Mouse (Mus musculus) small intestine, adult 2 months (tissue): ENCODE data around the gene Hykk.

ENCODE experiments used
- CTCF ChIP-seq: fragments of 200-500 bp; IDR thresholded peaks from 2 replicates; pipeline ENCODE4 v1.5.1; 2012; ENCODE audit warnings: low read depth, mild to moderate bottlenecking, control low read depth, inconsistent platforms, low read length, moderate library complexity, mixed read lengths; ENCODE audit not compliant: insufficient replicate concordance, insufficient read length; ENCODE audit errors: extremely low read depth
- POLR2A ChIP-seq: fragments of 200-500 bp; IDR thresholded peaks from 2 replicates; pipeline ENCODE4 v1.6.1; 2012; ENCODE audit warnings: low read depth, mild to moderate bottlenecking, control low read depth, inconsistent platforms, low read length, moderate library complexity

DNA sequence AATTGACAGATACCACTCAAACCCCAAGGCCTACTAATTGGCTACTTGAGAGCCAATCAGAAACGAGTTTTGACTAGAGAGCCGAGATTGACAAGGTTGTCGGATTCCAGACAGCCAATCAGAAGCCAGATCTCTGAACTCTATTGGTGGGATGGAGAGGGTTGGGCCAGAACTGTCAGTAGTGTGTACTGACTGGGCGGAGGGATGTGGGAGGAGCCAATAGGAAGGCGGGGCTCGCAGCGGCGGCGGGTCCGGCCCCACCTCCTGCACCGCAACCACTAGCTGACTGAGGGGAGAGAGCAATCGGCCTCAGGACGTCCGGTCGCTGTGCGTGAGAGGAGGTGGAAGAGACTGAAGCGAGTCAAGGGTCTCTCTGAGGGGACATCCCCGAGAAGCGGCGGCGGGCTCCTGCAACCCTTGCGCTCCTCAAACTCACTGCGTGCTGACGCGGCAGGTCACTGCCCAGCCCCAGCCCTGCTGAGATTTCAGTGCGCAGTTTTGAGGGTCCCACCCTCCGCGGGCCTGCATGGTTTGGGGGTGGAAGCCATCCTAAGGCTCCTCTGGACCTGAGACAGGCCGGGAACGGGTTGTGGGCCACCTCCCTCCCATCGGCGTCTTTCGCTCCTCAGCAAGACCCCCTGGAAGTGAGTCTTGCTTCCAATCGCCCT is at the start of gene Hykk:
- peak; percentile 15; the same call in 1 of the 2 replicates for TF ChIP-seq POLR2A
- TF ChIP-seq CTCF: no peak
